Comparison of ENCODE assay signal across 8 mouse cellular contexts in the genomic region with DNA sequence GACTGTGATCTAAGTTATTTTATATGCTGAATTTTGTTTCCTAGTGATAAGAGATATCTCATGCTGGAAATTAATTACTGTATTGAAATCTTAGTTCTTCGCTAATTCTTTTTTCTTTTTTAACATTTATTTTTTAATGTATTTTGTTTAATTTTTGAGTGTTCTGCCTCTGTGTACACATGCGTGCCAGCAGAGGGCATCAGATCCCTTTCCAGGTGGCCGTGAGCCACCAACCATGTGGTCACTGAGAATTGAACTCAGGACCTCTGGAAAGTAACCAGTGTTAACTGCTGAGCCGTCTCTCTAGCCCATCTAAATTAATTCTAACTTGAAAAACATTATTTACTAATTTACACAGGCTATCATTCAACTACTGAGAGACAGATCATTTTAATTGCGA.
DNase-seq lines count a peak whose midpoint lies in the region; ATAC-seq lines count a peak whose summit lies in the region.

No protein-coding gene starts in this region.

- H3K36me3 ChIP-seq in liver, embryonic 11.5 days (ENCODE audit: control insufficient read depth, insufficient read depth, low read length): peaks cover 6% of the 10 kb centered on the region; the same call in 1 of the 2 replicates

- no peak overlapping the region for H3K4me2 ChIP-seq in liver, embryonic 11.5 days

- no peak overlapping the region for H3K27ac ChIP-seq in liver, embryonic 11.5 days (ENCODE audit: low read depth, low read length)

- H3K9me3 ChIP-seq in liver, embryonic 11.5 days (ENCODE audit: control insufficient read depth, low read length): no peaks in the 10 kb centered on the region

- no peak overlapping the region for H3K9ac ChIP-seq in liver, embryonic 11.5 days (ENCODE audit: low read depth, low read length)

- H3K27me3 ChIP-seq in liver, embryonic 11.5 days (replicated peaks; ENCODE audit: control insufficient read depth, insufficient read depth, low read length): no peaks in the 10 kb centered on the region

- no peaks in the 10 kb centered on the region for H3K4me1 ChIP-seq in liver, embryonic 11.5 days (replicated peaks; ENCODE audit: control insufficient read depth, insufficient read depth, low read length)

- peak; percentile 15 for DNase-seq in adrenal gland, adult 2 months
- no peak for DNase-seq in adrenal gland, postnatal 4 days (ENCODE audit: low spot score in 2 of 2)
- DNase-seq in liver: peak; percentile 31
- DNase-seq in liver, embryonic 11.5 days (ENCODE audit: low spot score): no peak
- DNase-seq in embryo, embryonic 9.5 days (ENCODE audit: extremely low spot score): peak; percentile 9
- DNase-seq in mesoderm, embryonic 11.5 days (ENCODE audit: low read depth, low spot score): peak; percentile 12
- DNase-seq in layer of hippocampus, postnatal 14 days (ENCODE audit: low spot score in 2 of 2): no peak
- no peak for DNase-seq in layer of hippocampus, adult 9-11 months

- no peak overlapping the region for H3K4me3 ChIP-seq in liver, embryonic 11.5 days (ENCODE audit: low read depth, low read length)

- no peak for ATAC-seq in liver, embryonic 11.5 days (replicated peaks; ENCODE audit: low FRiP score)

- 82% methylated on average over 5 of the region's 5 CpGs for WGBS in liver, embryonic 11.5 days

Comparison
In these comparisons a context has a peak if more than half of its experiments do, and no peak if none do; other contexts are left out.
1. DNase-seq: peak in adrenal gland, adult 2 months (single experiment), liver (single experiment), embryo, embryonic 9.5 days (single experiment) and mesoderm, embryonic 11.5 days (single experiment); none in adrenal gland, postnatal 4 days (0 of 2), liver, embryonic 11.5 days (single experiment), layer of hippocampus, postnatal 14 days (0 of 2) and layer of hippocampus, adult 9-11 months (single experiment).